Mouse (Mus musculus) heart, embryonic 14.5 days (tissue): ENCODE data around the gene Slc12a8. TPM values are rescaled to one million over a fixed set of nuclear protein-coding genes. Genes with fewer than 3 reads are reported as not detected.
A peak's percentile ranks its signal among the peaks of the same experiment; 100 is the strongest.

Experiments used
- ATAC-seq: fragments of 200-750 bp; cut with Nextera tagmentation; 2 replicates; pipeline ENCODE4 v1.8.0; 2017; ENCODE audit warnings: low read depth, moderate TSS enrichment; ENCODE audit not compliant: insufficient number of reproducible peaks, insufficient read depth, low FRiP score
- H3K27ac ChIP-seq, 2 experiments: fragments of 200-500 bp in 1 of 2; fragments of 300-500 bp in 1 of 2; sonication (generic) in 1 of 2; replicated peaks in 1 of 2; 2 replicates each; pipeline ENCODE4 v1.5.1; 2012 to 2014; ENCODE audit warnings: low read depth in 2 of 2, low read length in 2 of 2, control low read depth in 1 of 2, mild to moderate bottlenecking in 1 of 2, mixed read lengths in 1 of 2; ENCODE audit not compliant: control insufficient read depth in 1 of 2, insufficient read depth in 1 of 2
- H3K27me3 ChIP-seq: fragments of 300-500 bp; sonication (generic); 2 replicates; pipeline ENCODE4 v1.6.1; 2014; ENCODE audit warnings: mild to moderate bottlenecking, low read length, control low read depth; ENCODE audit not compliant: control insufficient read depth, insufficient read depth
- H3K36me3 ChIP-seq: fragments of 300-500 bp; sonication (generic); 2 replicates; pipeline ENCODE4 v1.6.1; 2014; ENCODE audit warnings: mild to moderate bottlenecking, control low read depth, low read length, mixed read lengths; ENCODE audit not compliant: control insufficient read depth, insufficient read depth
- H3K4me1 ChIP-seq, 2 experiments: fragments of 200-500 bp in 1 of 2; fragments of 300-500 bp in 1 of 2; sonication (generic) in 1 of 2; 2 replicates each; pipeline ENCODE4 v1.6.1; 2012 to 2014; ENCODE audit warnings: low read length in 2 of 2, control low read depth in 1 of 2, mixed read lengths in 1 of 2; ENCODE audit not compliant: control insufficient read depth in 2 of 2, insufficient read depth in 2 of 2
- H3K4me2 ChIP-seq: fragments of 300-500 bp; sonication (generic); 2 replicates; pipeline ENCODE4 v1.6.1; 2014; ENCODE audit warnings: mild to moderate bottlenecking, low read length
- H3K4me3 ChIP-seq, 2 experiments: fragments of 200-500 bp in 1 of 2; fragments of 300-500 bp in 1 of 2; sonication (generic) in 1 of 2; 2 replicates each; pipeline ENCODE4 v1.5.1; 2012 to 2014; ENCODE audit warnings: low read length in 2 of 2, mild to moderate bottlenecking in 2 of 2, control low read depth in 1 of 2, low read depth in 1 of 2, moderate library complexity in 1 of 2; ENCODE audit not compliant: control insufficient read depth in 1 of 2, insufficient read depth in 1 of 2
- H3K9ac ChIP-seq: fragments of 300-500 bp; sonication (generic); 2 replicates; pipeline ENCODE4 v1.6.1; 2014; ENCODE audit warnings: mild to moderate bottlenecking, low read length
- H3K9me3 ChIP-seq: fragments of 300-500 bp; sonication (generic); 2 replicates; pipeline ENCODE4 v1.6.1; 2016; ENCODE audit warnings: low read length, control low read depth; ENCODE audit not compliant: control insufficient read depth
- WGBS: fragments of 180-500 bp; shearing (Covaris S2); extraction: QIAGEN DNeasy Blood & Tissue Kit; methylation state at CpG from one replicate; pipeline ENCODE4 v1.1.7; 2014; 5-methylcytosine and 5-hydroxymethylcytosine counted together
- polyA plus RNA-seq: library from polyadenylated mRNA; unstranded; fragments of >200 nt; fragmentation: Nextera tagmentation; extraction: Ambion mirVana; gene quantifications from 2 replicates; pipeline ENCODE4 v1.2.1, GENCODE M21; 2014

Gene Slc12a8
- polyA plus RNA-seq, 1 experiment from 2014 or later = 1.9 TPM

GRCm38 (mm10) chr16:33677313-33677690, 160.2 kb downstream of the Slc12a8 start:
- Histone ChIP-seq H3K36me3 (no peaks in the 10 kb centered on the region), H3K4me2 (no peak overlapping the region), H3K4me1 (peaks cover 22 to 32% of the 10 kb centered on the region in 2 experiments), H3K9me3 (no peaks in the 10 kb centered on the region), H3K27me3 (no peaks in the 10 kb centered on the region), H3K4me3 (no peak overlapping the region), H3K27ac (no peak overlapping the region), H3K9ac (no peak overlapping the region)
- no peak for ATAC-seq
- WGBS = 84% methylated on average over 7 of the region's 7 CpGs

- Histone ChIP-seq H3K9ac (no peak overlapping the region), H3K36me3 (no peaks in the 10 kb centered on the region), H3K27me3 (no peaks in the 10 kb centered on the region), H3K27ac (no peak overlapping the region), H3K9me3 (no peaks in the 10 kb centered on the region), H3K4me2 (no peak overlapping the region), H3K4me3 (no peak overlapping the region), H3K4me1 (peaks cover 22 to 32% of the 10 kb centered on the region in 2 experiments)
- WGBS = 78% methylated on average over 5 of the region's 5 CpGs
- ATAC-seq = no peak
These were observed 160.8 kb downstream of the Slc12a8 start for GRCm38 (mm10) chr16:33677901-33678300.

GRCm38 (mm10) chr16:33680271-33680670, 163.1 kb downstream of the Slc12a8 start:
- Histone ChIP-seq H3K4me2 (no peak overlapping the region), H3K9ac (no peak overlapping the region), H3K36me3 (no peaks in the 10 kb centered on the region), H3K27ac (no peak overlapping the region), H3K27me3 (no peaks in the 10 kb centered on the region), H3K9me3 (no peaks in the 10 kb centered on the region), H3K4me3 (no peak overlapping the region), H3K4me1 (peaks cover 21 to 32% of the 10 kb centered on the region in 2 experiments)
- no peak for ATAC-seq
- WGBS = 64% methylated on average over 7 of the region's 7 CpGs

GRCm38 (mm10) chr16:33680816-33681215, 163.7 kb downstream of the Slc12a8 start:
- no peak for ATAC-seq
- Histone ChIP-seq H3K9ac (no peak overlapping the region), H3K4me3 (no peak overlapping the region), H3K27me3 (no peaks in the 10 kb centered on the region), H3K9me3 (no peaks in the 10 kb centered on the region), H3K4me2 (no peak overlapping the region), H3K36me3 (no peaks in the 10 kb centered on the region), H3K4me1 (peaks cover 17 to 32% of the 10 kb centered on the region in 2 experiments), H3K27ac (no peak overlapping the region)
- WGBS = 53% methylated on average over 10 of the region's 10 CpGs

GRCm38 (mm10) chr16:33681661-33682060, 164.5 kb downstream of the Slc12a8 start:
- ATAC-seq = no peak
- Histone ChIP-seq H3K4me2 (no peak overlapping the region), H3K27ac (no peak overlapping the region), H3K27me3 (no peaks in the 10 kb centered on the region), H3K9me3 (no peaks in the 10 kb centered on the region), H3K9ac (no peak overlapping the region), H3K4me1 (peaks cover 16 to 32% of the 10 kb centered on the region in 2 experiments), H3K4me3 (no peak overlapping the region), H3K36me3 (no peaks in the 10 kb centered on the region)

GRCm38 (mm10) chr16:33682651-33683050, 165.5 kb downstream of the Slc12a8 start:
- 83% methylated on average over 3 of the region's 3 CpGs for WGBS
- no peak for ATAC-seq
- no peaks in the 10 kb centered on the region for H3K27me3 ChIP-seq
- H3K36me3 ChIP-seq = no peaks in the 10 kb centered on the region
- H3K9me3 ChIP-seq = no peaks in the 10 kb centered on the region
- H3K4me1 ChIP-seq = peaks cover 19 to 32% of the 10 kb centered on the region in 2 experiments
- no peak overlapping the region for H3K4me2 ChIP-seq
- H3K4me3 ChIP-seq = no peak overlapping the region
- no peak overlapping the region for H3K9ac ChIP-seq
- H3K27ac ChIP-seq = no peak overlapping the region

- Histone ChIP-seq H3K27ac (peak overlapping the region; percentile 20 to 89; a peak in 3 of 4 replicates), H3K9ac (peak overlapping the region; percentile 100), H3K36me3 (peaks cover 7% of the 10 kb centered on the region; the same call in 1 of the 2 replicates), H3K4me2 (peak overlapping the region; percentile 90), H3K27me3 (no peaks in the 10 kb centered on the region), H3K4me1 (peaks cover 18 to 35% of the 10 kb centered on the region in 2 experiments), H3K4me3 (peak overlapping the region; percentile 85 to 88), H3K9me3 (no peaks in the 10 kb centered on the region)
- 69% methylated on average over 13 of the region's 13 CpGs for WGBS
- ATAC-seq = no peak
These were observed 166.4 kb downstream of the Slc12a8 start for GRCm38 (mm10) chr16:33683206-33684161.
